Mouse (Mus musculus): ENCODE data around the gene Ppp6r2. TPM values are rescaled to one million over a fixed set of nuclear protein-coding genes. Genes with fewer than 3 reads are reported as not detected.
A peak's percentile ranks its signal among the peaks of the same experiment; 100 is the strongest.

Ppp6r2 gene
- polyA plus RNA-seq, 1 experiment from 2014 or later, result 31.8 TPM

- Histone ChIP-seq H3K27me3 (no peaks in the 10 kb centered on the region), H3K9ac (no peak overlapping the region; the same call in 1 of the 2 replicates), H3K4me2 (replicated peaks) (peak overlapping the region; percentile 96), H3K9me3 (no peaks in the 10 kb centered on the region), H3K27ac (peak overlapping the region; percentile 22; the same call in 1 of the 2 replicates), H3K36me3 (no peaks in the 10 kb centered on the region), H3K4me3 (0 out of 2 replicates have a peak overlapping the region, but pooled peaks have one; percentile 5), H3K4me1 (peaks cover 87% of the 10 kb centered on the region)
- ATAC-seq (ENCODE audit: low FRiP score, low read depth), result no peak
- 9% methylated on average over 5 of the region's 5 CpGs for WGBS
These were observed 34.2 kb upstream of the Ppp6r2 start for GRCm38 (mm10) chr15:89177121-89177520.

- Histone ChIP-seq H3K27ac (0 out of 2 replicates have a peak overlapping the region, but pooled peaks have one; percentile 22), H3K27me3 (no peaks in the 10 kb centered on the region), H3K36me3 (no peaks in the 10 kb centered on the region), H3K4me3 (0 out of 2 replicates have a peak overlapping the region, but pooled peaks have one; percentile 5), H3K9ac (no peak overlapping the region; the same call in 1 of the 2 replicates), H3K4me2 (replicated peaks) (peak overlapping the region; percentile 96), H3K4me1 (peaks cover 87% of the 10 kb centered on the region), H3K9me3 (no peaks in the 10 kb centered on the region)
- 67% methylated on average over 4 of the region's 4 CpGs for WGBS
- ATAC-seq (ENCODE audit: low FRiP score, low read depth), result no peak
These were observed 33.6 kb upstream of the Ppp6r2 start for GRCm38 (mm10) chr15:89177576-89178259.

GRCm38 (mm10) chr15:89178260-89178860 lies 33.0 kb upstream of the Ppp6r2 start:
- peak overlapping the region; percentile 93; the same call in 1 of the 2 replicates for H3K9ac ChIP-seq
- no peaks in the 10 kb centered on the region for H3K36me3 ChIP-seq
- peak overlapping the region; percentile 94 for H3K27ac ChIP-seq
- no peaks in the 10 kb centered on the region for H3K9me3 ChIP-seq
- WGBS, result 75% methylated on average over 7 of the region's 7 CpGs
- ATAC-seq (ENCODE audit: low FRiP score, low read depth), result no peak
- H3K27me3 ChIP-seq, result no peaks in the 10 kb centered on the region
- H3K4me3 ChIP-seq, result peak overlapping the region; percentile 82
- H3K4me1 ChIP-seq, result peaks cover 83% of the 10 kb centered on the region
- H3K4me2 ChIP-seq (replicated peaks), result peak overlapping the region; percentile 96

GRCm38 (mm10) chr15:89178954-89179629 lies 32.3 kb upstream of the Ppp6r2 start:
- Histone ChIP-seq H3K4me2 (replicated peaks) (peak overlapping the region; percentile 96), H3K9ac (peak overlapping the region; percentile 93), H3K4me1 (peaks cover 76% of the 10 kb centered on the region), H3K27ac (peak overlapping the region; percentile 94), H3K36me3 (no peaks in the 10 kb centered on the region), H3K27me3 (no peaks in the 10 kb centered on the region), H3K9me3 (no peaks in the 10 kb centered on the region), H3K4me3 (peak overlapping the region; percentile 82)
- no peak for ATAC-seq (ENCODE audit: low FRiP score, low read depth)
- 1% methylated on average over 16 of the region's 16 CpGs for WGBS

GRCm38 (mm10) chr15:89179630-89179964 lies 31.8 kb upstream of the Ppp6r2 start:
- Histone ChIP-seq H3K27ac (peak overlapping the region; percentile 94), H3K4me3 (peak overlapping the region; percentile 82), H3K4me2 (replicated peaks) (peak overlapping the region; percentile 96), H3K9ac (peak overlapping the region; percentile 93), H3K27me3 (no peaks in the 10 kb centered on the region), H3K4me1 (peaks cover 76% of the 10 kb centered on the region), H3K36me3 (no peaks in the 10 kb centered on the region), H3K9me3 (no peaks in the 10 kb centered on the region)
- 2% methylated on average over 6 of the region's 6 CpGs for WGBS
- no peak for ATAC-seq (ENCODE audit: low FRiP score, low read depth)

- Histone ChIP-seq H3K9me3 (no peaks in the 10 kb centered on the region), H3K4me1 (peaks cover 74% of the 10 kb centered on the region), H3K9ac (peak overlapping the region; percentile 93), H3K27ac (peak overlapping the region; percentile 94), H3K4me2 (replicated peaks) (peak overlapping the region; percentile 96), H3K36me3 (no peaks in the 10 kb centered on the region), H3K27me3 (no peaks in the 10 kb centered on the region), H3K4me3 (peak overlapping the region; percentile 82)
- no peak; the same call in 1 of the 2 replicates for ATAC-seq (ENCODE audit: low FRiP score, low read depth)
- WGBS, result 0% methylated on average over 26 of the region's 26 CpGs
These were observed 31.2 kb upstream of the Ppp6r2 start for GRCm38 (mm10) chr15:89180081-89180541.

GRCm38 (mm10) chr15:89180571-89181229 lies 30.7 kb upstream of the Ppp6r2 start, which contains the start of gene Plxnb2:
TSS of gene Plxnb2 (minus strand) at chr15:89180788.
- WGBS, result under 1% methylated on average over 57 of the region's 72 CpGs
- Histone ChIP-seq H3K9ac (peak within 1 kb of the TSS; percentile 93), H3K27me3 (no peaks in the 10 kb centered on the region), H3K27ac (peak within 1 kb of the TSS; percentile 94), H3K4me3 (peak within 1 kb of the TSS; percentile 82), H3K36me3 (peaks cover 4% of the 10 kb centered on the region), H3K9me3 (no peaks in the 10 kb centered on the region), H3K4me1 (peaks cover 68% of the 10 kb centered on the region), H3K4me2 (replicated peaks) (peak within 1 kb of the TSS; percentile 96)
- ATAC-seq (ENCODE audit: low FRiP score, low read depth), result peak; percentile 91

- ATAC-seq (ENCODE audit: low FRiP score, low read depth), result no peak
- Histone ChIP-seq H3K36me3 (peaks cover 14% of the 10 kb centered on the region), H3K27me3 (no peaks in the 10 kb centered on the region), H3K4me2 (replicated peaks) (peak overlapping the region; percentile 96), H3K9ac (peak overlapping the region; percentile 93; the same call in 1 of the 2 replicates), H3K4me3 (peak overlapping the region; percentile 82), H3K4me1 (peaks cover 58% of the 10 kb centered on the region), H3K9me3 (no peaks in the 10 kb centered on the region), H3K27ac (no peak overlapping the region)
- 75% methylated on average over 10 of the region's 10 CpGs for WGBS
These were observed 29.6 kb upstream of the Ppp6r2 start for GRCm38 (mm10) chr15:89181561-89182270.

GRCm38 (mm10) chr15:89182328-89182741 lies 29.0 kb upstream of the Ppp6r2 start:
- Histone ChIP-seq H3K4me3 (no peak overlapping the region), H3K9ac (no peak overlapping the region), H3K4me2 (replicated peaks) (0 out of 2 replicates have a peak overlapping the region, but pooled peaks have one; percentile 96), H3K36me3 (peaks cover 21% of the 10 kb centered on the region), H3K27ac (no peak overlapping the region), H3K27me3 (no peaks in the 10 kb centered on the region), H3K9me3 (no peaks in the 10 kb centered on the region), H3K4me1 (peaks cover 52% of the 10 kb centered on the region)
- ATAC-seq (ENCODE audit: low FRiP score, low read depth), result no peak
- WGBS, result 31% methylated on average over 6 of the region's 6 CpGs

GRCm38 (mm10) chr15:89182842-89183241 lies 28.5 kb upstream of the Ppp6r2 start:
- WGBS, result 43% methylated on average over 5 of the region's 5 CpGs
- Histone ChIP-seq H3K36me3 (peaks cover 25% of the 10 kb centered on the region), H3K9ac (no peak overlapping the region), H3K9me3 (no peaks in the 10 kb centered on the region), H3K4me2 (replicated peaks) (no peak overlapping the region), H3K27me3 (no peaks in the 10 kb centered on the region), H3K4me1 (peaks cover 47% of the 10 kb centered on the region), H3K27ac (no peak overlapping the region), H3K4me3 (no peak overlapping the region)
- ATAC-seq (ENCODE audit: low FRiP score, low read depth), result no peak
